Mouse (Mus musculus) induced T-regulatory cell, adult 2 months (primary cell): ENCODE measurements around the gene Krt18.
"Not testable (repeated sequence)": the region's sequence is repeated elsewhere in the genome, so short reads cannot be mapped to it uniquely, and the experiment has no call there.

ENCODE experiments used
- DNase-seq: peaks from one replicate; pipeline ENCODE4 v3.0.0-alpha.2; 2012; ENCODE audit warnings: low read depth

Krt18 gene

DNA sequence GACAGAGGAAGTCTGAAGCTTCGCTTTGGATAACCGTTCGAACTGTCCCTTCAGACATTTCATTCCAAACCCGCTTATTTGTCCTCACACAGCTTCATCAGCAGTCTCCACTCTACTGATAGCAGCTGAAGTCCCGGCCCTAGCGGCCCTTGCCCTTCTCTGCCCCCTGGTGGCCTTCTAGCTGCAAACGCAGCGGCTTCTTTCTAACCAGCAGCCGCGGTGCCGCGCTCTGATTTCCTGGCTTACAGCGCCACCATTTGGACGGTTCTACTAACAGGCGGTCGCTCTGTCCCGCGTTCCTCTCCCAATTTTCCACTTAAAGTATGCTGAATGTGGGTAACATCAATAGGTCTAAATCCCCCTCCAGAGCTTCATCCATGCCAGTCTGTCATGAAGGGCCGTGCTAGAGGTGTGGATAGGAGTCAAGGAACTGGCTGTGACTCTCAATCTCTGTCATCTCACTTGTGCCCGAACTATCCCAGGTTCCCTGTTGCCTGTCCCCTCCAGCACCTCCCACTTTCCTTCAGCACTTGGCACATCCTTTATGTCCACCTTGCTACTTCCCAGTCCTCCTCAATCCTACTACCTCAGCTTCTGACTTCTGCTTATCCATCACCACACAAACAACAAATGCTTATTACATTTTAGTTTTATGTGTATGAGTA is 37.8 kb downstream of the Krt18 start:
- DNase-seq = peak; percentile 95

- DNase-seq = no peak
These were observed 42.8 kb downstream of the Krt18 start for GRCm38 (mm10) chr15:102070476-102071467.

DNA sequence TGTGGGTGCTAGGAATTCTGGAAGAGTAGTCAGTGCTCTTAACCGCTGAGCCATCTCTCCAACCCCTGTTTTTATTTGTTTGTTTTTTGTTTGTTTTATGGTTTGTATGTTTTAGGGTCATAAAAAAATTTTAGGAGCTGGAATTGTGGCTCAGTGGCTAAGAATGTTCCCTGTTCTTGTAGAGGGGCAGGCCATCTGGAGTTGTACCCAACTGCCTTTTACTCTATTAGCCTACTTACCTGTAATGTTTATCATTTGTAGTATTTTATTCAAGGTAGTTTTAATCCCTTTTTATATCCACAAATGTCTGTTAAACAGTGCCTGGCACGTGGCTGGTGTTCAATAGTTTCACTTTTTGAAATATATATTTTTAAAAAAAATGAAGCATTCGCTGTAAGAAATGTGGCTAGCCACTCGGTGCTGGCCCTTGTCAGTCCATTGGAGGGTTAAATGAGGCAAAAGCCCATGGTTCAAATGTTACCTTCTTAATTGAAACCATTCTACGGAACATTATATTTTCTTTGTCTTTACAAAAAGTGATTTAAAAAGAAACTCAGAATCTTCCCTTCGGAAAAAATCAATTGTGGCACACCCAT is 45.1 kb downstream of the Krt18 start:
- no peak for DNase-seq

- DNase-seq = peak; percentile 99
These were observed 45.6 kb downstream of the Krt18 start, which contains the start of gene Eif4b for GRCm38 (mm10) chr15:102073559-102074069. Gene Eif4b, plus strand, starts transcription at chr15:102073773.

GRCm38 (mm10) chr15:102074070-102074731 is 46.2 kb downstream of the Krt18 start:
- DNase-seq = no peak

GRCm38 (mm10) chr15:102074876-102075585 is 47.1 kb downstream of the Krt18 start:
- DNase-seq = no peak

DNA sequence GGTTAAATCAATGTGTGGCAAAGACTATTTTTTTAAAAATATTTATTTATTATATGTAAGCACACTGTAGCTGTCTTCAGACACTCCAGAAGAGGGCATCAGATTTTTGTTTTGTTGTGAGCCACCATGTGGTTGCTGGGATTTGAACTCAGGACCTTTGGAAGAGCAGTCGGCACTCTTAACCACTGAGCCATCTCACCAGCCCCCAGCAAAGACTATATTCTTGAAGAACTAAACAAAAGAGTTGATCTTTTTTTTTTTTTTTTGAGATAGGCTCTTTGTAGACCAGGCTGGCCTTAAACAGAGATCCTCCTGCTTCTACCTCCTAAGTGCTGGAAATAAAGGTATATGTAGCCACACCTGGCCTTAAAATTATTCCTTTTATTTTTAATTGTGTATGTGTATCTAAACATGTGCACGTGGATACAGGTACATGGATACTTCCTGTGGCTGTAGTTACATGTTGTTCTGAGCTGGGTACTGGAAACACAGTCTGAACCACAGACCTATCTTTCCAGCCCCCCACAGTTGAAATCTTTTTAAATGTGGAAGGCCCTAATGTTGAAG is 49.2 kb downstream of the Krt18 start:
- DNase-seq = no peak

DNA sequence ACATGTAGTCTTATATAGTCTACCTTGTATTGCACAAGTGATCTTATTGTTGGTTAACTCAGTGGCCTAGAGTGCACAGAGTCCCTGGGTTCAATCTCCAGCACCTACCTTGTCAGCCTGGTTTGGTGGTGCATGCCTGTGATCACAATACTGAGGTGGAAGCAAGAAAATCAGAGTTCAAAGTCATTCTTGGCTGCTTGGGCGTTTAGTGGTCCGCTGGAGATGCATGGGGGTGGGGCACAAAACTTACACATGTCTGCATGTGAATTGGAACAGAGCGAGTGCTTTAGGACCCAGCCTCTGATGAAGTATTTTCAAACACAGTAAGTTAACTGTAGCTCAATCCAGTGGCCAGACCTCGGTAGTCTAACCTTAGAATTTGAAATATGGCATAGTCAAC is 51.2 kb downstream of the Krt18 start:
- DNase-seq = no peak

GRCm38 (mm10) chr15:102079924-102080323 is 51.9 kb downstream of the Krt18 start:
- DNase-seq = not testable (repeated sequence)

DNA sequence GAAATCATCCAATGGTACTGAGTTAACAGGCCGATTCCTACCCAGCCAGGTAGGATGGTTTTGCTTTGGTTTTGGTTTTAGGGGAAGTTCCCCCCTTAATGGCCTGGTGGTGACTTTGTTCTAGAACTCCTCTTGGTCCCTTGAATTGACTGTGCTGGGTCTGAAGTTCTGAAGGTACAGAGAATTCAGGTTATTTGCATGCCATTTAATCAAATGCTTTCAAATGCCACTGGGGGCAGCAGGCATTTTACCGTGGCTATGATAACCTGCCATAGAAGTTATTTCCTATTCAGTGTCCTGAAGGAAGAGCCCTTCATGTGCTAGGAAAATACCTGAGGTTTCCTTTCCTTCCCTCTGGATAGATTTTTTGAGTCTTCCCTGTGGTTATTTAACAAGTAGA is 52.4 kb downstream of the Krt18 start:
- no peak for DNase-seq
